Mouse (Mus musculus): ENCODE measurements at regions not wholly inside any gene's neighbourhood (a gene's known extent, or its start where the extent isn't known, plus 50 kb on each side); places are given as distances from the start of the nearest gene placed in this dataset.

- Histone ChIP-seq H3K4me3 (ENCODE audit: control insufficient read depth in 1 of 2, insufficient read depth in 1 of 2, low read depth in 2 of 2, low read length in 2 of 2) (no peak overlapping the region), H3K27me3 (ENCODE audit: control insufficient read depth in 1 of 2, insufficient read depth in 2 of 2, low read length in 2 of 2) (no peaks in the 10 kb centered on the region), H3K27ac (ENCODE audit: control insufficient read depth, low read depth, low read length) (no peak overlapping the region), H3K9ac (ENCODE audit: control insufficient read depth, low read depth, low read length, poor library complexity, severe bottlenecking) (no peak overlapping the region), H3K9me3 (replicated peaks; ENCODE audit: insufficient read depth, low read length) (no peaks in the 10 kb centered on the region), H3K79me2 (ENCODE audit: control insufficient read depth, insufficient read depth, low read length, poor library complexity) (no peaks in the 10 kb centered on the region), H3K4me1 (ENCODE audit: control insufficient read depth in 1 of 2, insufficient read depth in 2 of 2, low read length in 2 of 2) (no peaks in the 10 kb centered on the region), H3K36me3 (ENCODE audit: control insufficient read depth in 1 of 2, insufficient read depth in 2 of 2, low read length in 2 of 2) (no peaks in the 10 kb centered on the region)
- TF ChIP-seq RCOR1 (IDR thresholded peaks at IDR 0.05; ENCODE audit: low read depth, low read length): no peak
- no peak for TF ChIP-seq ZC3H11A (IDR thresholded peaks at IDR 0.05; ENCODE audit: low read depth, low read length)
- no peak for TF ChIP-seq CTCF (IDR thresholded peaks at IDR 0.05 in 2 of 3, conservative IDR thresholded peaks at IDR 0.05 in 1 of 3; ENCODE audit: control insufficient read depth in 1 of 3, insufficient read depth in 1 of 3, low read depth in 2 of 3, low read length in 3 of 3, poor library complexity in 1 of 3, severe bottlenecking in 1 of 3)
- no peak for TF ChIP-seq BHLHE40 (IDR thresholded peaks at IDR 0.05; ENCODE audit: borderline replicate concordance, low read depth, low read length)
- TF ChIP-seq ZNF384 (IDR thresholded peaks at IDR 0.05; ENCODE audit: low read depth, low read length): no peak
- TF ChIP-seq MAZ (IDR thresholded peaks at IDR 0.05; ENCODE audit: low read depth, low read length): no peak
- no peak for TF ChIP-seq KAT2A (conservative IDR thresholded peaks at IDR 0.05; ENCODE audit: low read depth, low read length)
- TF ChIP-seq ZMIZ1 (IDR thresholded peaks at IDR 0.05; ENCODE audit: low read depth, low read length): no peak
- no peak for TF ChIP-seq UBTF (IDR thresholded peaks at IDR 0.05; ENCODE audit: borderline replicate concordance, insufficient read depth, low read depth, low read length)
- TF ChIP-seq E2F4 (IDR thresholded peaks at IDR 0.05; ENCODE audit: borderline replicate concordance, low read depth, low read length): no peak
- no peak for TF ChIP-seq TCF12 (IDR thresholded peaks at IDR 0.05; ENCODE audit: low read depth, low read length)
- DNase-seq (ENCODE audit: low read depth, low spot score): no peak
These were observed 74.0 kb upstream of the Tsc22d1 start for GRCm38 (mm10) chr14:76340789-76341188.

- Histone ChIP-seq H3K9ac (ENCODE audit: control insufficient read depth, low read depth, low read length, poor library complexity, severe bottlenecking) (no peak overlapping the region), H3K27me3 (ENCODE audit: control insufficient read depth in 1 of 2, insufficient read depth in 2 of 2, low read length in 2 of 2) (no peaks in the 10 kb centered on the region), H3K4me3 (ENCODE audit: control insufficient read depth in 1 of 2, insufficient read depth in 1 of 2, low read depth in 2 of 2, low read length in 2 of 2) (no peak overlapping the region), H3K4me1 (ENCODE audit: control insufficient read depth in 1 of 2, insufficient read depth in 2 of 2, low read length in 2 of 2) (no peaks in the 10 kb centered on the region), H3K36me3 (ENCODE audit: control insufficient read depth in 1 of 2, insufficient read depth in 2 of 2, low read length in 2 of 2) (no peaks in the 10 kb centered on the region), H3K9me3 (replicated peaks; ENCODE audit: insufficient read depth, low read length) (no peaks in the 10 kb centered on the region), H3K79me2 (ENCODE audit: control insufficient read depth, insufficient read depth, low read length, poor library complexity) (no peaks in the 10 kb centered on the region), H3K27ac (ENCODE audit: control insufficient read depth, low read depth, low read length) (no peak overlapping the region)
- TF ChIP-seq ETS1 (IDR thresholded peaks at IDR 0.05; ENCODE audit: low read depth, low read length): no peak
- TF ChIP-seq NELFE (IDR thresholded peaks at IDR 0.05; ENCODE audit: low read depth, low read length): no peak
- no peak for TF ChIP-seq USF2 (IDR thresholded peaks at IDR 0.05; ENCODE audit: borderline replicate concordance in 1 of 2, insufficient read depth in 1 of 2, low read depth in 1 of 2, low read length in 2 of 2)
- TF ChIP-seq MAFK (IDR thresholded peaks at IDR 0.05; ENCODE audit: borderline replicate concordance, low read depth, low read length): no peak
- no peak for TF ChIP-seq CTCF (IDR thresholded peaks at IDR 0.05 in 2 of 3, conservative IDR thresholded peaks at IDR 0.05 in 1 of 3; ENCODE audit: control insufficient read depth in 1 of 3, insufficient read depth in 1 of 3, low read depth in 2 of 3, low read length in 3 of 3, poor library complexity in 1 of 3, severe bottlenecking in 1 of 3)
- TF ChIP-seq EP300 (IDR thresholded peaks at IDR 0.05; ENCODE audit: low read depth in 1 of 2, low read length in 2 of 2): no peak
- TF ChIP-seq RAD21 (IDR thresholded peaks at IDR 0.05; ENCODE audit: low read depth, low read length): no peak
- TF ChIP-seq MYC (IDR thresholded peaks at IDR 0.05; ENCODE audit: low read depth, low read length): no peak
- TF ChIP-seq SMC3 (IDR thresholded peaks at IDR 0.05; ENCODE audit: low read depth, low read length): no peak
- TF ChIP-seq POLR2A (IDR thresholded peaks at IDR 0.05; ENCODE audit: control insufficient read depth in 1 of 2, insufficient read depth in 1 of 2, low read depth in 1 of 2, low read length in 2 of 2, poor library complexity in 1 of 2): no peak
- no peak for TF ChIP-seq MYB (IDR thresholded peaks at IDR 0.05; ENCODE audit: low read depth, low read length)
- no peak for TF ChIP-seq TCF12 (IDR thresholded peaks at IDR 0.05; ENCODE audit: low read depth, low read length)
- TF ChIP-seq USF1 (IDR thresholded peaks at IDR 0.05; ENCODE audit: low read depth, low read length): no peak
- no peak for TF ChIP-seq POLR2AphosphoS5 (IDR thresholded peaks at IDR 0.05; ENCODE audit: borderline replicate concordance, low read depth, low read length)
- TF ChIP-seq MEF2A (IDR thresholded peaks at IDR 0.05; ENCODE audit: extremely low read depth, insufficient replicate concordance, low read depth, low read length, poor library complexity, severe bottlenecking): no peak
- no peak for TF ChIP-seq RCOR1 (IDR thresholded peaks at IDR 0.05; ENCODE audit: low read depth, low read length)
- TF ChIP-seq NRF1 (IDR thresholded peaks at IDR 0.05; ENCODE audit: insufficient read depth, low read depth, low read length, poor library complexity, severe bottlenecking): no peak
- TF ChIP-seq BHLHE40 (IDR thresholded peaks at IDR 0.05; ENCODE audit: borderline replicate concordance, low read depth, low read length): no peak
- TF ChIP-seq ELF1 (IDR thresholded peaks at IDR 0.05; ENCODE audit: low read depth, low read length): no peak
- no peak for DNase-seq (ENCODE audit: low read depth, low spot score)
These were observed 73.5 kb upstream of the Tsc22d1 start for GRCm38 (mm10) chr14:76341226-76341625.
